Mouse (Mus musculus): ENCODE results near the gene Dennd5a. TPM values are rescaled to one million over a fixed set of nuclear protein-coding genes. Genes with fewer than 3 reads are reported as not detected.

Gene Dennd5a
- polyA plus RNA-seq, 2 experiments = 55.3 to 112 TPM

- TF ChIP-seq POLR2A (IDR thresholded peaks at IDR 0.05; ENCODE audit: borderline replicate concordance, extremely low read depth, insufficient read depth, insufficient read length) = no peak
- Histone ChIP-seq H3K9ac (ENCODE audit: low read depth, low read length, severe bottlenecking) (no peak overlapping the region), H3K4me1 (ENCODE audit: control insufficient read depth, insufficient read depth, low read length) (peaks cover under 1% of the 10 kb centered on the region; the same call in 1 of the 2 replicates), H3K4me3 (replicated peaks; ENCODE audit: low read length) (no peak overlapping the region), H3K27me3 (ENCODE audit: control insufficient read depth, insufficient read depth, low read length) (peaks cover 20% of the 10 kb centered on the region), H3K27ac (replicated peaks; ENCODE audit: low read depth, low read length) (no peak overlapping the region), H3K36me3 (ENCODE audit: control insufficient read depth, insufficient read depth, low read length) (no peaks in the 10 kb centered on the region), H3K9me3 (ENCODE audit: control insufficient read depth, low read length) (no peaks in the 10 kb centered on the region), H3K4me2 (replicated peaks; ENCODE audit: low read depth, low read length, severe bottlenecking) (no peak overlapping the region)
- 26% methylated on average over 4 of the region's 4 CpGs for WGBS
- DNase-seq (ENCODE audit: low spot score) = no peak
- ATAC-seq (ENCODE audit: low FRiP score, low read depth) = no peak
Measured at GRCm38 (mm10) chr7:109863561-109863960, 96.7 kb downstream of the Dennd5a start.

- ATAC-seq (ENCODE audit: low FRiP score, low read depth) (no peak), DNase-seq (ENCODE audit: low spot score) (no peak)
- no peaks in the 10 kb centered on the region for H3K4me1 ChIP-seq (ENCODE audit: control insufficient read depth, insufficient read depth, low read length)
- H3K9ac ChIP-seq (ENCODE audit: low read depth, low read length, severe bottlenecking) = no peak overlapping the region
- WGBS = 78% methylated on average over 7 of the region's 7 CpGs
- TF ChIP-seq POLR2A (IDR thresholded peaks at IDR 0.05; ENCODE audit: borderline replicate concordance, extremely low read depth, insufficient read depth, insufficient read length) = no peak
- no peak overlapping the region for H3K27ac ChIP-seq (replicated peaks; ENCODE audit: low read depth, low read length)
- H3K4me2 ChIP-seq (replicated peaks; ENCODE audit: low read depth, low read length, severe bottlenecking) = no peak overlapping the region
- no peaks in the 10 kb centered on the region for H3K9me3 ChIP-seq (ENCODE audit: control insufficient read depth, low read length)
- H3K4me3 ChIP-seq (replicated peaks; ENCODE audit: low read length) = no peak overlapping the region
- no peaks in the 10 kb centered on the region for H3K36me3 ChIP-seq (ENCODE audit: control insufficient read depth, insufficient read depth, low read length)
- H3K27me3 ChIP-seq (ENCODE audit: control insufficient read depth, insufficient read depth, low read length) = peaks cover 17% of the 10 kb centered on the region
Measured at GRCm38 (mm10) chr7:109860162-109860561, 100.1 kb downstream of the Dennd5a start.

- Histone ChIP-seq H3K4me2 (replicated peaks; ENCODE audit: low read depth, low read length, severe bottlenecking) (no peak overlapping the region), H3K36me3 (ENCODE audit: control insufficient read depth, insufficient read depth, low read length) (no peaks in the 10 kb centered on the region), H3K27me3 (ENCODE audit: control insufficient read depth, insufficient read depth, low read length) (peaks cover 9% of the 10 kb centered on the region), H3K9me3 (ENCODE audit: control insufficient read depth, low read length) (no peaks in the 10 kb centered on the region), H3K9ac (ENCODE audit: low read depth, low read length, severe bottlenecking) (no peak overlapping the region), H3K27ac (replicated peaks; ENCODE audit: low read depth, low read length) (no peak overlapping the region), H3K4me1 (ENCODE audit: control insufficient read depth, insufficient read depth, low read length) (no peaks in the 10 kb centered on the region), H3K4me3 (replicated peaks; ENCODE audit: low read length) (no peak overlapping the region)
- TF ChIP-seq POLR2A (IDR thresholded peaks at IDR 0.05; ENCODE audit: borderline replicate concordance, extremely low read depth, insufficient read depth, insufficient read length) = no peak
- 66% methylated on average over 6 of the region's 6 CpGs for WGBS
- no peak for ATAC-seq (ENCODE audit: low FRiP score, low read depth)
- no peak for DNase-seq (ENCODE audit: low spot score)
Measured at GRCm38 (mm10) chr7:109859354-109859753, 100.9 kb downstream of the Dennd5a start.

- no peak overlapping the region for H3K4me3 ChIP-seq (replicated peaks; ENCODE audit: low read length)
- no peaks in the 10 kb centered on the region for H3K36me3 ChIP-seq (ENCODE audit: control insufficient read depth, insufficient read depth, low read length)
- H3K9ac ChIP-seq (ENCODE audit: low read depth, low read length, severe bottlenecking) = no peak overlapping the region
- peak; percentile 22 for DNase-seq (ENCODE audit: low spot score)
- H3K27me3 ChIP-seq (ENCODE audit: control insufficient read depth, insufficient read depth, low read length) = no peaks in the 10 kb centered on the region
- H3K4me1 ChIP-seq (ENCODE audit: control insufficient read depth, insufficient read depth, low read length) = peaks cover 4% of the 10 kb centered on the region; the same call in 1 of the 2 replicates
- no peak overlapping the region for H3K4me2 ChIP-seq (replicated peaks; ENCODE audit: low read depth, low read length, severe bottlenecking)
- no peak for TF ChIP-seq POLR2A (IDR thresholded peaks at IDR 0.05; ENCODE audit: borderline replicate concordance, extremely low read depth, insufficient read depth, insufficient read length)
- H3K27ac ChIP-seq (replicated peaks; ENCODE audit: low read depth, low read length) = no peak overlapping the region
- no peaks in the 10 kb centered on the region for H3K9me3 ChIP-seq (ENCODE audit: control insufficient read depth, low read length)
- ATAC-seq (ENCODE audit: low FRiP score, low read depth) = no peak
- 45% methylated on average over 7 of the region's 7 CpGs for WGBS
Measured at GRCm38 (mm10) chr7:109852752-109853212, 107.5 kb downstream of the Dennd5a start.

- Histone ChIP-seq H3K4me2 (replicated peaks; ENCODE audit: low read depth, low read length, severe bottlenecking) (no peak overlapping the region), H3K9ac (ENCODE audit: low read depth, low read length, severe bottlenecking) (no peak overlapping the region), H3K27me3 (ENCODE audit: control insufficient read depth, insufficient read depth, low read length) (no peaks in the 10 kb centered on the region), H3K4me1 (ENCODE audit: control insufficient read depth, insufficient read depth, low read length) (peaks cover 4% of the 10 kb centered on the region; the same call in 1 of the 2 replicates), H3K4me3 (replicated peaks; ENCODE audit: low read length) (no peak overlapping the region), H3K36me3 (ENCODE audit: control insufficient read depth, insufficient read depth, low read length) (no peaks in the 10 kb centered on the region), H3K9me3 (ENCODE audit: control insufficient read depth, low read length) (no peaks in the 10 kb centered on the region), H3K27ac (replicated peaks; ENCODE audit: low read depth, low read length) (no peak overlapping the region)
- TF ChIP-seq POLR2A (IDR thresholded peaks at IDR 0.05; ENCODE audit: borderline replicate concordance, extremely low read depth, insufficient read depth, insufficient read length) = no peak
- DNase-seq (ENCODE audit: low spot score) = no peak
- no peak for ATAC-seq (ENCODE audit: low FRiP score, low read depth)
- WGBS = 89% methylated on average over 7 of the region's 7 CpGs
Measured at GRCm38 (mm10) chr7:109852017-109852416, 108.3 kb downstream of the Dennd5a start.

Measured in limb, embryonic 14.5 days (tissue).